Mouse (Mus musculus): ENCODE measurements around the gene Rheb. TPM values are rescaled to one million over a fixed set of nuclear protein-coding genes. Genes with fewer than 3 reads are reported as not detected.

The Rheb gene
- polyA plus RNA-seq, 1 experiment from 2014 or later = 252 TPM

DNA sequence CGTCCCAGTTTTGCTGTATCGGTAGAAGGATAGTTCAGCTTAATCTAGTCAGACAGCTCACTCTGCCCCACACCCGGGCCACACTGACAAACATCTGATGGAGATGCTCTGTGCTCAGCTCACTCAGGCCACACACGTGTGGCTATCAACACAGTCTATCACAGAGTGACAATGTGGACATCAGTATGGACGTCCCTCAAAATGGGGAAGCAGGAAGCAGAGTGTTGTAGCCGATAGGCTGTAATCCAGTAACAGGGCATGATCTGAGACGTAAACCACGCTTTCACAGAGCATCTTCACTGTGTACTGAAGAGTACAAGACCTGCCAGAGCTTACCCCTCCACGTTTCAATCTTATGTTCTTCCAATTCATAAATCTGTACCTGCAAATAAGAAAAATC, 34.2 kb upstream of the Rheb start:
- WGBS = 91% methylated on average over 9 of the region's 9 CpGs
- 0 out of 2 replicates have a peak, but pooled peaks cover 10% of the 10 kb centered on the region for H3K36me3 ChIP-seq (ENCODE audit: insufficient read depth, low read length)
- H3K4me2 ChIP-seq (ENCODE audit: low read length) = no peak overlapping the region
- H3K9me3 ChIP-seq (replicated peaks; ENCODE audit: low read length) = no peaks in the 10 kb centered on the region
- no peak overlapping the region for H3K27ac ChIP-seq
- ATAC-seq (replicated peaks; ENCODE audit: low FRiP score, low read depth) = no peak
- DNase-seq (ENCODE audit: low spot score) = no peak
- no peak overlapping the region for H3K4me3 ChIP-seq (replicated peaks; ENCODE audit: low read depth, low read length)
- no peaks in the 10 kb centered on the region for H3K4me1 ChIP-seq (replicated peaks; ENCODE audit: insufficient read depth, low read length)
- H3K9ac ChIP-seq (ENCODE audit: low read depth, low read length) = no peak overlapping the region
- no peak for TF ChIP-seq CTCF (IDR thresholded peaks at IDR 0.05; ENCODE audit: low read depth)
- no peaks in the 10 kb centered on the region for H3K27me3 ChIP-seq (ENCODE audit: insufficient read depth, low read length)

DNA sequence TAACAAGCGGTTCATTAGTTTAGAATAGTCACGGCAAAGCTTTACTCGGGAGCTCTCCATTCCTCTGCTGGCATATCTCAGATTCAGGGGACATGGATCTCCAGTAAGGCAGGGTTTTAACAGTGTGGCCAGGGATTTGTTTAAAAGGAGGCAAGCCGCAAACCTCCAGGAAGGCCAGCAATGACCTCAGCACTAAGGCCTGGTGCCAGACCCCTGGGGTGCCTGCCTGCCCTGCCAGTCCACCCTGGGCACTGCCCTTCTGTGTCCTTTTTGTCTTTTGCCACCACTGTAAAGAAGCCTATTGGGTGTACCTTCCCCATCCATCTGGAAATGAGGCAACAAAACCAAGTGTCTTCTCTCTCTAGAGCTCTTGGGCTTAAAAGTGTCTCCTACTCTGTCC, 31.7 kb upstream of the Rheb start:
- Histone ChIP-seq H3K27me3 (ENCODE audit: insufficient read depth, low read length) (no peaks in the 10 kb centered on the region), H3K4me3 (replicated peaks; ENCODE audit: low read depth, low read length) (no peak overlapping the region), H3K9me3 (replicated peaks; ENCODE audit: low read length) (no peaks in the 10 kb centered on the region), H3K9ac (ENCODE audit: low read depth, low read length) (no peak overlapping the region), H3K36me3 (ENCODE audit: insufficient read depth, low read length) (0 out of 2 replicates have a peak, but pooled peaks cover 10% of the 10 kb centered on the region), H3K27ac (no peak overlapping the region), H3K4me2 (ENCODE audit: low read length) (no peak overlapping the region), H3K4me1 (replicated peaks; ENCODE audit: insufficient read depth, low read length) (no peaks in the 10 kb centered on the region)
- ATAC-seq (replicated peaks; ENCODE audit: low FRiP score, low read depth) (no peak), DNase-seq (ENCODE audit: low spot score) (no peak)
- TF ChIP-seq CTCF (IDR thresholded peaks at IDR 0.05; ENCODE audit: low read depth) = no peak
- 89% methylated on average over 4 of the region's 4 CpGs for WGBS

DNA sequence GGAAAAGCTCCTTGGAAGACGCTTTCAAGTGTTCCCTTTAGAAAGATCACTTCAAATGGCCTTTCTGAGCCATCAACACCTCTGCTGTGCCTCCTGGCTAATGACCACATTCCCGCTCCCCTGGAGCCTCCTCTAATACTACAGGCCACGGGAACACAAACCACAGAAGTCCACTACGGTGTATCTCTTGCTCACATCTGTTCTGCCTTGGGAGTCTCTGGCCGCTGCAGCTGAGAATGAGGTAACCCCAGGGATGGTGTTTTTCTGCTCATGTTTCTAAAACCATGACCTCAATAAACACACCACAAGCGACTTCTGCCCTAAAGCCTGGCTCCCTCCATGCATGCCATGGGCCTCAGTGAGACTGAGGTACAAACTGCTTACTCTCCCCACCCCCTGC, 30.8 kb upstream of the Rheb start:
- TF ChIP-seq CTCF (IDR thresholded peaks at IDR 0.05; ENCODE audit: low read depth) = no peak
- H3K4me1 ChIP-seq (replicated peaks; ENCODE audit: insufficient read depth, low read length) = no peaks in the 10 kb centered on the region
- H3K9me3 ChIP-seq (replicated peaks; ENCODE audit: low read length) = no peaks in the 10 kb centered on the region
- no peak overlapping the region for H3K4me3 ChIP-seq (replicated peaks; ENCODE audit: low read depth, low read length)
- no peak overlapping the region for H3K9ac ChIP-seq (ENCODE audit: low read depth, low read length)
- H3K36me3 ChIP-seq (ENCODE audit: insufficient read depth, low read length) = 0 out of 2 replicates have a peak, but pooled peaks cover 10% of the 10 kb centered on the region
- H3K4me2 ChIP-seq (ENCODE audit: low read length) = no peak overlapping the region
- no peaks in the 10 kb centered on the region for H3K27me3 ChIP-seq (ENCODE audit: insufficient read depth, low read length)
- ATAC-seq (replicated peaks; ENCODE audit: low FRiP score, low read depth) (no peak), DNase-seq (ENCODE audit: low spot score) (no peak)
- WGBS = 39% methylated on average over 6 of the region's 6 CpGs
- no peak overlapping the region for H3K27ac ChIP-seq

DNA sequence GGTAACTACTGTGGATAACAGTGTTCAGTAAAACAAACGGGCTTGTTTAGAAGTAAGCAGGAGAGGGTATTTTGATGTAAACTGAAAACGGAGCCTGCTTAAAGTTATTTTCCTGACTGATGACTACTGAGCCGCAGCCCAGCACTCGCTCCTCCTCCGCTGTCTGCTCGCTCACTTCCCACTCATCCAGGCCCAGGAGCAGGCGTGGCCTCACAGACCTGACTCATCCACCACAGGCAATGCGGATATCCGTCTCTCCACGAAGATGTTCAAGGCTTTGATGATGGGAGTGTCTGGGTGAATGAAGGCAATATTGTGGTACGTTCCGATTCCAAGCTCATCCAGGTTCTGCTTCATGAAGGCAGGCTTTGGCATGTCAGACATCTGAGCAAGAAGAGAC, 28.9 kb upstream of the Rheb start:
- no peak for DNase-seq (ENCODE audit: low spot score)
- TF ChIP-seq CTCF (IDR thresholded peaks at IDR 0.05; ENCODE audit: low read depth) = no peak
- Histone ChIP-seq H3K27ac (no peak overlapping the region), H3K36me3 (ENCODE audit: insufficient read depth, low read length) (peaks cover 13% of the 10 kb centered on the region), H3K4me3 (replicated peaks; ENCODE audit: low read depth, low read length) (no peak overlapping the region), H3K9me3 (replicated peaks; ENCODE audit: low read length) (no peaks in the 10 kb centered on the region), H3K4me1 (replicated peaks; ENCODE audit: insufficient read depth, low read length) (no peaks in the 10 kb centered on the region), H3K27me3 (ENCODE audit: insufficient read depth, low read length) (no peaks in the 10 kb centered on the region), H3K4me2 (ENCODE audit: low read length) (no peak overlapping the region), H3K9ac (ENCODE audit: low read depth, low read length) (no peak overlapping the region)
- ATAC-seq (replicated peaks; ENCODE audit: low FRiP score, low read depth) = no peak
- WGBS = 85% methylated on average over 12 of the region's 12 CpGs

DNA sequence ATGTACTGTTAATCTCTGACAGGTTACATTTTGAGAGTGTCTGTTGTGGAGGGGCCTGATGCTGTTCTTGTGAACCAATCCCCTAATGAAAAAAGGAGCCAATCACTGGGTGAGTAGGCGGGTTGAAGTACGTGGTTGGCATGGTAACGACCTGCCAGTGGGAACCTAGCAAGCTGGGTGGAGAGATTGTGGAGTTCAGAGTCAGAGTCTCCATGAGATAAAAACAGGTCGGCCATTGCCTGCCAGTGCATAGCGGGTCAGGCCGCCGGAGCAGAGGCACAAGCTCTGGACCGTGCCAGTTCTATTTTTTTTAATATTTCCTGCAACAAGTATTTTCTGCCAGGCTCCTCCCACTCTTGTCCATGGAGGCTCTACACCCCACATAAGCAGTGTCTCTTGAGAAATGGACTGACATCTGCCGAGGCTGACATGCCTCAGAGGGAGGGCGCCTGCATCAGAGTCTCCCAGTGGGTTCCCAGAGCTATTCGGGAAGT, 27.4 kb upstream of the Rheb start:
- no peak for TF ChIP-seq CTCF (IDR thresholded peaks at IDR 0.05; ENCODE audit: low read depth)

DNA sequence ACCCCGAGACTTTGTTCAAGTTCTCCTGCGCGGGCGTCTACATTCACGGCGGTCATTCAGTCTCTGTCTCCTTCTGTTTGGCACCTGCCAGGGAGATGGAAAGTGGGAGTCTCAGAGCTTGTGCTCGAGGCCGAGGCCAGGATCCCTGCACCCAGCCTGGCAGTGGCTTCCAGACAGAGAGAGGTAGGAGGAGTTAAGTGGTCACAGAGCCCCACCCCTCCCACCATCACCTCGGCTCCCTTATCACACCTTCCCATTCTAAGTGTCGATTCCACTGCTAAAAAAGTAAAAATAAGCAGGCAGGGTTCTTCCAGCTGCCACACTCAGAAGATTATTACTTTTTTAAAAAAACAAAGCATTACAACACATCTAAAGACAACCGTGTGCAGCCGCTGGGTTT, 21.4 kb upstream of the Rheb start:
- Histone ChIP-seq H3K27ac (no peak overlapping the region), H3K9me3 (replicated peaks; ENCODE audit: low read length) (no peaks in the 10 kb centered on the region), H3K36me3 (ENCODE audit: insufficient read depth, low read length) (peaks cover 23% of the 10 kb centered on the region), H3K4me3 (replicated peaks; ENCODE audit: low read depth, low read length) (no peak overlapping the region), H3K9ac (ENCODE audit: low read depth, low read length) (no peak overlapping the region), H3K4me2 (ENCODE audit: low read length) (no peak overlapping the region), H3K27me3 (ENCODE audit: insufficient read depth, low read length) (no peaks in the 10 kb centered on the region), H3K4me1 (replicated peaks; ENCODE audit: insufficient read depth, low read length) (no peaks in the 10 kb centered on the region)
- ATAC-seq (replicated peaks; ENCODE audit: low FRiP score, low read depth) = no peak
- 70% methylated on average over 12 of the region's 12 CpGs for WGBS
- TF ChIP-seq CTCF (IDR thresholded peaks at IDR 0.05; ENCODE audit: low read depth) = no peak
- DNase-seq (ENCODE audit: low spot score) = no peak

More for the DNA sequence above, 27.4 kb upstream of the Rheb start:
- no peaks in the 10 kb centered on the region for H3K4me1 ChIP-seq (replicated peaks; ENCODE audit: insufficient read depth, low read length)
- ATAC-seq (replicated peaks; ENCODE audit: low FRiP score, low read depth) = no peak
- 76% methylated on average over 11 of the region's 11 CpGs for WGBS
- no peak for DNase-seq (ENCODE audit: low spot score)
- H3K4me2 ChIP-seq (ENCODE audit: low read length) = no peak overlapping the region
- H3K27ac ChIP-seq = no peak overlapping the region
- H3K27me3 ChIP-seq (ENCODE audit: insufficient read depth, low read length) = no peaks in the 10 kb centered on the region
- H3K4me3 ChIP-seq (replicated peaks; ENCODE audit: low read depth, low read length) = no peak overlapping the region
- H3K9me3 ChIP-seq (replicated peaks; ENCODE audit: low read length) = no peaks in the 10 kb centered on the region
- H3K9ac ChIP-seq (ENCODE audit: low read depth, low read length) = no peak overlapping the region
- peaks cover 10% of the 10 kb centered on the region for H3K36me3 ChIP-seq (ENCODE audit: insufficient read depth, low read length)

DNA sequence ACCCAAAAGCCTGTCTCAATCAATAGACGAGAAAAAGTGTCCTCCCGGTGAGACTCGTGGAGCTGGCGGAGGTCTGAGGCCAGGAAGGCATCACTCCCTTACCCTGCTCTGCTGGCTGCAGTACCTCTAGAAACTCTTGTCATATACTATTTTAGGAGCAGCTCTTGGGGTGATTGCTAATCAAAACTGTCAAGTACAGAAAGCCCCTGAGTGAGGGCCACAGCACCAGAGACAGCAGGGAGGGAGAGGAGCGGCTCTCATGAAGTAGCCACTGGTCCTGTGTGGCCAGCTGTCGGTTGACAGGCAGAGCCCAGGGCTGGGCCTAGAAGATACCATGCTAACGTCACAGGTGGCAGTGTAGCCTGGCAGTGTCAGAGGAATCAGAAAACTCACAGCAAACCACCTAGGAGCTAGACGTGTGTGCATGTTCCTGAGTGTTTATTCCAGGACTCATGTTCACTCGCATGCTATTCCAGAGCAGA, 19.1 kb upstream of the Rheb start:
- no peak for DNase-seq (ENCODE audit: low spot score)
- no peaks in the 10 kb centered on the region for H3K27me3 ChIP-seq (ENCODE audit: insufficient read depth, low read length)
- no peak for TF ChIP-seq CTCF (IDR thresholded peaks at IDR 0.05; ENCODE audit: low read depth)
- no peak overlapping the region for H3K4me3 ChIP-seq (replicated peaks; ENCODE audit: low read depth, low read length)
- no peaks in the 10 kb centered on the region for H3K4me1 ChIP-seq (replicated peaks; ENCODE audit: insufficient read depth, low read length)
- H3K27ac ChIP-seq = no peak overlapping the region
- H3K9ac ChIP-seq (ENCODE audit: low read depth, low read length) = no peak overlapping the region
- 90% methylated on average over 9 of the region's 9 CpGs for WGBS
- no peaks in the 10 kb centered on the region for H3K9me3 ChIP-seq (replicated peaks; ENCODE audit: low read length)
- H3K36me3 ChIP-seq (ENCODE audit: insufficient read depth, low read length) = peaks cover 16% of the 10 kb centered on the region
- no peak overlapping the region for H3K4me2 ChIP-seq (ENCODE audit: low read length)
- ATAC-seq (replicated peaks; ENCODE audit: low FRiP score, low read depth) = no peak
